Mouse (Mus musculus) forebrain, postnatal 0 days (tissue): Measurements from ENCODE around the gene Bcl2l14. TPM values are rescaled to one million over a fixed set of nuclear protein-coding genes. Genes with fewer than 3 reads are reported as not detected.

Source experiments
- ATAC-seq: fragments of 200-750 bp; cut with Nextera tagmentation; 2 replicates; pipeline ENCODE4 v1.8.0; 2017; ENCODE audit warnings: mild to moderate bottlenecking, moderate library complexity
- DNase-seq: peaks from one replicate; pipeline ENCODE4 v3.0.0-alpha.2; 2015
- H3K27ac ChIP-seq: fragments of 300-500 bp; sonication (generic); 2 replicates; pipeline ENCODE4 v1.5.1; 2014; ENCODE audit warnings: low read depth, mild to moderate bottlenecking, antibody characterized with exemption, low read length, moderate library complexity, mixed read lengths
- H3K27me3 ChIP-seq: fragments of 300-500 bp; sonication (generic); 2 replicates; pipeline ENCODE4 v1.6.1; 2014; ENCODE audit warnings: mild to moderate bottlenecking, low read length, mixed read lengths; ENCODE audit not compliant: insufficient read depth
- H3K36me3 ChIP-seq: fragments of 300-500 bp; sonication (generic); 2 replicates; pipeline ENCODE4 v1.6.1; 2014; ENCODE audit warnings: mild to moderate bottlenecking, moderate library complexity; ENCODE audit not compliant: insufficient read depth
- H3K4me1 ChIP-seq: fragments of 300-500 bp; sonication (generic); 2 replicates; pipeline ENCODE4 v1.6.1; 2014; ENCODE audit warnings: antibody characterized with exemption; ENCODE audit not compliant: insufficient read depth
- H3K4me2 ChIP-seq: fragments of 300-500 bp; sonication (generic); 2 replicates; pipeline ENCODE4 v1.6.1; 2014; ENCODE audit warnings: low read depth, mild to moderate bottlenecking, moderate library complexity
- H3K4me3 ChIP-seq: fragments of 300-500 bp; sonication (generic); 2 replicates; pipeline ENCODE4 v1.5.1; 2014; ENCODE audit warnings: low read depth, low read length, mixed read lengths
- H3K9ac ChIP-seq: fragments of 300-500 bp; sonication (generic); 2 replicates; pipeline ENCODE4 v1.6.1; 2014; ENCODE audit warnings: mild to moderate bottlenecking
- H3K9me3 ChIP-seq: fragments of 300-500 bp; sonication (generic); 2 replicates; pipeline ENCODE4 v1.6.1; 2016; ENCODE audit warnings: low read length
- CTCF ChIP-seq: sonication (generic); IDR thresholded peaks from 2 replicates; pipeline ENCODE4 v1.5.1; 2016; ENCODE audit warnings: antibody characterized with exemption, control low read depth, low read depth
- WGBS: fragments of 180-500 bp; shearing (Covaris S2); extraction: QIAGEN DNeasy Blood & Tissue Kit; methylation state at CpG from one replicate; pipeline ENCODE4 v1.1.7; 2014; 5-methylcytosine and 5-hydroxymethylcytosine counted together
- polyA plus RNA-seq: library from polyadenylated mRNA; unstranded; fragments of >200 nt; fragmentation: Nextera tagmentation; extraction: Ambion mirVana; gene quantifications from 2 replicates; pipeline ENCODE4 v1.2.1, GENCODE M21; 2015
- total RNA-seq: library from RNA; depleted of rRNA; stranded (reverse); fragments of >200 nt; gene quantifications from 2 replicates; pipeline ENCODE4 v1.2.3, GENCODE M21; 2014

Bcl2l14 gene
- total and polyA plus RNA-seq, 2 experiments from 2014 or later: not detected

- TF ChIP-seq CTCF: no peak
- Histone ChIP-seq H3K27me3 (no peaks in the 10 kb centered on the region), H3K9ac (no peak overlapping the region), H3K4me1 (no peaks in the 10 kb centered on the region), H3K9me3 (no peaks in the 10 kb centered on the region), H3K4me3 (no peak overlapping the region), H3K36me3 (no peaks in the 10 kb centered on the region), H3K4me2 (no peak overlapping the region), H3K27ac (no peak overlapping the region)
- DNase-seq (no peak), ATAC-seq (no peak)
- 86% methylated on average over 8 of the region's 8 CpGs for WGBS
Observed at GRCm38 (mm10) chr6:134420375-134420774, 24.3 kb downstream of the Bcl2l14 start.

GRCm38 (mm10) chr6:134421921-134422320, 25.8 kb downstream of the Bcl2l14 start:
- no peak overlapping the region for H3K27ac ChIP-seq
- H3K9me3 ChIP-seq: no peaks in the 10 kb centered on the region
- no peak overlapping the region for H3K4me2 ChIP-seq
- 68% methylated on average over 6 of the region's 6 CpGs for WGBS
- no peak for TF ChIP-seq CTCF
- no peak for DNase-seq
- H3K9ac ChIP-seq: no peak overlapping the region
- no peaks in the 10 kb centered on the region for H3K27me3 ChIP-seq
- H3K4me3 ChIP-seq: no peak overlapping the region
- no peak for ATAC-seq
- H3K4me1 ChIP-seq: no peaks in the 10 kb centered on the region
- H3K36me3 ChIP-seq: no peaks in the 10 kb centered on the region

- H3K36me3 ChIP-seq: no peaks in the 10 kb centered on the region
- H3K4me2 ChIP-seq: 0 out of 2 replicates have a peak overlapping the region, but pooled peaks have one; percentile 8
- H3K4me1 ChIP-seq: no peaks in the 10 kb centered on the region
- H3K27me3 ChIP-seq: no peaks in the 10 kb centered on the region
- H3K9me3 ChIP-seq: no peaks in the 10 kb centered on the region
- ATAC-seq: peak; percentile 91
- no peak overlapping the region for H3K27ac ChIP-seq
- WGBS: 33% methylated on average over 11 of the region's 11 CpGs
- H3K4me3 ChIP-seq: no peak overlapping the region
- DNase-seq: peak; percentile 90
- TF ChIP-seq CTCF: peak; percentile 89
- H3K9ac ChIP-seq: no peak overlapping the region
Observed at GRCm38 (mm10) chr6:134425216-134425717, 29.1 kb downstream of the Bcl2l14 start.

- peak; percentile 61 for TF ChIP-seq CTCF
- Histone ChIP-seq H3K27me3 (no peaks in the 10 kb centered on the region), H3K4me1 (no peaks in the 10 kb centered on the region), H3K27ac (no peak overlapping the region), H3K4me2 (no peak overlapping the region), H3K9ac (no peak overlapping the region), H3K4me3 (no peak overlapping the region), H3K9me3 (no peaks in the 10 kb centered on the region), H3K36me3 (no peaks in the 10 kb centered on the region)
- ATAC-seq (no peak), DNase-seq (peak; percentile 25)
- WGBS: 80% methylated on average over 3 of the region's 3 CpGs
Observed at GRCm38 (mm10) chr6:134427165-134427564, 31.0 kb downstream of the Bcl2l14 start.

- WGBS: 78% methylated on average over 5 of the region's 5 CpGs
- Histone ChIP-seq H3K9ac (no peak overlapping the region), H3K4me3 (no peak overlapping the region), H3K4me1 (no peaks in the 10 kb centered on the region), H3K27me3 (no peaks in the 10 kb centered on the region), H3K9me3 (no peaks in the 10 kb centered on the region), H3K27ac (no peak overlapping the region), H3K4me2 (no peak overlapping the region), H3K36me3 (no peaks in the 10 kb centered on the region)
- no peak for TF ChIP-seq CTCF
- DNase-seq (no peak), ATAC-seq (no peak)
Observed at GRCm38 (mm10) chr6:134428455-134428854, 32.3 kb downstream of the Bcl2l14 start.

- no peaks in the 10 kb centered on the region for H3K4me1 ChIP-seq
- ATAC-seq (no peak), DNase-seq (no peak)
- H3K27me3 ChIP-seq: no peaks in the 10 kb centered on the region
- H3K4me3 ChIP-seq: no peak overlapping the region
- no peak overlapping the region for H3K4me2 ChIP-seq
- 85% methylated on average over 9 of the region's 9 CpGs for WGBS
- no peak overlapping the region for H3K9ac ChIP-seq
- H3K9me3 ChIP-seq: no peaks in the 10 kb centered on the region
- H3K36me3 ChIP-seq: no peaks in the 10 kb centered on the region
- TF ChIP-seq CTCF: 0 out of 2 replicates have a peak, but pooled peaks have one; percentile 3
- no peak overlapping the region for H3K27ac ChIP-seq
Observed at GRCm38 (mm10) chr6:134430161-134430799, 34.2 kb downstream of the Bcl2l14 start.

- Histone ChIP-seq H3K27ac (no peak overlapping the region), H3K9ac (no peak overlapping the region), H3K4me2 (no peak overlapping the region), H3K4me1 (no peaks in the 10 kb centered on the region), H3K4me3 (no peak overlapping the region), H3K27me3 (no peaks in the 10 kb centered on the region), H3K9me3 (no peaks in the 10 kb centered on the region), H3K36me3 (no peaks in the 10 kb centered on the region)
- no peak for DNase-seq
- WGBS: 83% methylated on average over 4 of the region's 4 CpGs
- ATAC-seq: no peak
- TF ChIP-seq CTCF: no peak
Observed at GRCm38 (mm10) chr6:134431583-134431982, 35.5 kb downstream of the Bcl2l14 start.
